Mouse (Mus musculus): ENCODE results near the gene 1110059E24Rik. TPM values are rescaled to one million over a fixed set of nuclear protein-coding genes. Genes with fewer than 3 reads are reported as not detected.

Gene 1110059E24Rik
- total RNA-seq, 2 experiments from 2014 or later = 7.1 to 9.1 TPM

DNA sequence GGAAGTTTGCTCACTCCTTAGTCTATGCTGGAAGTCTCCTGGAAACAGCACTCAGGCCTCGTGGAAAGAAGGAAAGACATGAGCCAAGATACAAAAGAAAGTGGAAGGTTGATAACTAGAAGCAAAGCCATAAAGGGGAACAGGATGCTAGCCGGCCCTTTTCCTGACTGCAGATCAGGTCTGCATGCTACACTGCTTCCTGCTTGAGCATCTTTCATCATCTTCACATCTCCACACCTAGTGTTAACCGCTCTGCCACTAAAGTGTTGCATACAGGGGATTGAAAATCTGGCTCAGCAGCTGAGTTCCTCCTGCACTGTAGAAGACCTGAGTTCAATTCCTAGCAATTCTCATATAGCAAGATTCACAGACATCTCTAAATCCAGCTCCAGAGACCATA, 89.8 kb downstream of the 1110059E24Rik start:
- intact Hi-C loops (cut with DNase I) = loop anchor here (5.0 kb wide), 2 partner anchors 526 to 716 kb away; no protein-coding TSS in a partner anchor
- TF ChIP-seq CTCF (IDR thresholded peaks at IDR 0.05) = no peak
- no peak overlapping the region for H3K27ac ChIP-seq
- H3K4me3 ChIP-seq = no peak overlapping the region
- no peak for DNase-seq

GRCm38 (mm10) chr19:21552801-21553200, 100.0 kb downstream of the 1110059E24Rik start:
- DNase-seq = no peak
- no peak for TF ChIP-seq CTCF (IDR thresholded peaks at IDR 0.05)
- no peak overlapping the region for H3K27ac ChIP-seq
- intact Hi-C loops (cut with DNase I) = no loop called here
- no peak overlapping the region for H3K4me3 ChIP-seq

GRCm38 (mm10) chr19:21551921-21552536, 100.7 kb downstream of the 1110059E24Rik start:
- Histone ChIP-seq H3K4me3 (no peak overlapping the region), H3K27ac (no peak overlapping the region)
- DNase-seq = no peak
- TF ChIP-seq CTCF (IDR thresholded peaks at IDR 0.05) = no peak
- intact Hi-C loops (cut with DNase I) = no loop called here

DNA sequence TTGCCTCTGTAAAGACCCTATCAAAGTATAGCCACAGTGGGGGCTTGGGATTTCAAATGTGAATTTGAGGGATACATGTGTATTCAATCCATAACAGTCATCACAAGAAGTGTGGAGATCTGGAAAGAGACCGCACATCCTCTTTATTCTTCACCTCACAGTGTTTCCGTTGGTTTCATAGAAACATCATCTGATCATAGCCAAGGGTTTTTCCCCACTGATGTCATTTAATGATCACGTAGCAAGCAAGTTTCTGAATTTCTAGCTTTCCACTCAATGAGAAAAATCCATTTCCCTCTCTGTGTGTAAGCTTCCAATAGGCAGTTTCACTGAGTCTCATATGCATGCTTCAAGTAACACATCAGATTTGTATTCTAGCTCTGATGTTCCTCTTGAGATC, 103.1 kb downstream of the 1110059E24Rik start:
- no peak overlapping the region for H3K27ac ChIP-seq

GRCm38 (mm10) chr19:21548947-21549346, 103.8 kb downstream of the 1110059E24Rik start:
- intact Hi-C loops (cut with DNase I) = no loop called here
- no peak overlapping the region for H3K27ac ChIP-seq
- TF ChIP-seq CTCF (IDR thresholded peaks at IDR 0.05) = no peak

More for the DNA sequence above, 103.1 kb downstream of the 1110059E24Rik start:
- no peak overlapping the region for H3K4me3 ChIP-seq
- TF ChIP-seq CTCF (IDR thresholded peaks at IDR 0.05) = no peak
- no peak for DNase-seq
- intact Hi-C loops (cut with DNase I) = no loop called here

GRCm38 (mm10) chr19:21537125-21537524, 115.7 kb downstream of the 1110059E24Rik start:
- Histone ChIP-seq H3K4me3 (no peak overlapping the region), H3K27ac (no peak overlapping the region)
- no peak for DNase-seq
- intact Hi-C loops (cut with DNase I) = no loop called here
- no peak for TF ChIP-seq CTCF (IDR thresholded peaks at IDR 0.05)

More at GRCm38 (mm10) chr19:21548947-21549346, 103.8 kb downstream of the 1110059E24Rik start:
- H3K4me3 ChIP-seq = no peak overlapping the region
- DNase-seq = no peak

Other genes with a start within 250 kb of the 1110059E24Rik start
- 1 to 10 TPM; 7.4 to 7.8 TPM for gene Gda, start 179.5 kb downstream of the 1110059E24Rik start, total RNA-seq (2021)
- gene Abhd17b, start 209 bp upstream of the 1110059E24Rik start, total RNA-seq (2021) = 10 to 100 TPM; 20.0 to 20.3 TPM
- 1 to 10 TPM; 6.9 to 8.8 TPM for gene Cemip2, start 125.4 kb upstream of the 1110059E24Rik start, total RNA-seq (2021)